Mouse (Mus musculus): ENCODE results near the gene Gm28048. TPM values are rescaled to one million over a fixed set of nuclear protein-coding genes. Genes with fewer than 3 reads are reported as not detected.

Gene Gm28048
- total RNA-seq, 2 experiments from 2014 or later: 14.2 to 25.6 TPM

Other genes starting within 250 kb of the Gm28048 start
- 3.1 TPM in 1 of 2 replicates, not detected in the other for gene B3gnt2, start 121.1 kb downstream of the Gm28048 start, total RNA-seq (2015; ENCODE audit: low replicate concordance)
- 0.09 and 3.9 TPM in 2 replicates for gene B3gnt2, start 121.1 kb downstream of the Gm28048 start, total RNA-seq (2017; ENCODE audit: low replicate concordance)
- 103 and 104 TPM in 2 replicates for gene Zrsr1, start 10.1 kb downstream of the Gm28048 start, total RNA-seq (2015; ENCODE audit: low replicate concordance)
- gene Zrsr1, start 10.1 kb downstream of the Gm28048 start, total RNA-seq (2017; ENCODE audit: low replicate concordance): 198 and 259 TPM in 2 replicates
- gene Commd1, start 292 bp upstream of the Gm28048 start, total RNA-seq (2015; ENCODE audit: low replicate concordance): 11.3 and 30.9 TPM in 2 replicates
- 26.3 and 36.5 TPM in 2 replicates for gene Commd1, start 292 bp upstream of the Gm28048 start, total RNA-seq (2017; ENCODE audit: low replicate concordance)
- gene Cct4, start 8.4 kb upstream of the Gm28048 start, total RNA-seq (2015; ENCODE audit: low replicate concordance): 66.0 and 82.0 TPM in 2 replicates
- 46.6 and 49.6 TPM in 2 replicates for gene Cct4, start 8.4 kb upstream of the Gm28048 start, total RNA-seq (2017; ENCODE audit: low replicate concordance)
- 2.3 TPM in 1 of 2 replicates, not detected in the other for gene Fam161a, start 25.4 kb upstream of the Gm28048 start, total RNA-seq (2015; ENCODE audit: low replicate concordance)
- gene Fam161a, start 25.4 kb upstream of the Gm28048 start, total RNA-seq (2017; ENCODE audit: low replicate concordance): 2.4 and 9.3 TPM in 2 replicates

Data from erythroblast, adult 5-6 weeks (primary cell).